Mouse (Mus musculus): ENCODE results near the gene Kcnh4. TPM values are rescaled to one million over a fixed set of nuclear protein-coding genes. Genes with fewer than 3 reads are reported as not detected.

The Kcnh4 gene
- polyA plus RNA-seq, 1 experiment: not detected

GRCm38 (mm10) chr11:100700710-100701109 is 59.0 kb downstream of the Kcnh4 start:
- Histone ChIP-seq H3K4me3 (ENCODE audit: insufficient read depth, low read depth, low read length) (no peak overlapping the region), H3K4me1 (ENCODE audit: control insufficient read depth, insufficient read depth, insufficient read length, low read length) (peaks cover 5% of the 10 kb centered on the region), H3K27ac (replicated peaks; ENCODE audit: low read depth, low read length) (no peak overlapping the region)

DNA sequence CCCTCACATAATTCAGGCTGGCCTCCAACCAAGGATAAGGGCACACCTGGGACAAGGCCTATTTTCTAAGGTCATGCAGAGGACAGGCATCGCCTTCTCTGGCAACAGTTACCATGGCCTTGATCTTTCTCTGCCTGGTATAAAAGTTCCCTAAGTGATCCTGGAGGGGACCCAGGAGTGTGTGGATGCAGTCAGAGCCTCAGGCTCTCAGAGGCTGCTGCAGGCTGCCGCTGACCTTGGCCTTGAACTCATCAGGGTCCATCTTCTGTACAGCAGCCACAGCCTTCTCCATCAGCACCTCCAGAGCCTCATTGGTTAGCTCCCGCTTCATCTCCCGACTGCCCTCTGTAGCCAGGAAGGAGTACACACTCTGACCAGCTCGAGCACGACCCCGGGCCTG is 61.8 kb downstream of the Kcnh4 start:
- Histone ChIP-seq H3K27ac (replicated peaks; ENCODE audit: low read depth, low read length) (no peak overlapping the region), H3K4me3 (ENCODE audit: insufficient read depth, low read depth, low read length) (no peak overlapping the region), H3K4me1 (ENCODE audit: control insufficient read depth, insufficient read depth, insufficient read length, low read length) (no peaks in the 10 kb centered on the region)

DNA sequence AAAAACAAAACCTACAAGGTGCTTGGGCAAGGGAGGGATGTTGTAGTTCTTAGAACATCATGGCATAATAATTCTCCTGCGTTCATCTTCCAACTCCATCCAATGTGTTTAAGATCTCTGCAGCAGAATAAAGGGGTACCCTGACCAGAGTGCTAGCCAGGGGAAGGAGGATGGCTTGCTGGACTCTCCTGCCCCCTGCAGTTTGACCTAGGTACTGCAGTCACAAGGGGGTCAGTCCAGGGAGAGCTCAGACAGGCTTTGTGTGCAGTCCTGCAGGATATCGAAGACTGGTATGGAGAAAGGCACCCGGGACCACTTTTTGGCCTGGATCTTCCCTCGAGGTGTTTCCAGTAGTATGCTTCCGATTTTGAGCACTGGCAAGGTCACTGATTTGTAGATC is 64.8 kb downstream of the Kcnh4 start:
- Histone ChIP-seq H3K4me1 (ENCODE audit: control insufficient read depth, insufficient read depth, insufficient read length, low read length) (no peaks in the 10 kb centered on the region), H3K27ac (replicated peaks; ENCODE audit: low read depth, low read length) (no peak overlapping the region), H3K4me3 (ENCODE audit: insufficient read depth, low read depth, low read length) (no peak overlapping the region)

GRCm38 (mm10) chr11:100693154-100693553 is 66.6 kb downstream of the Kcnh4 start:
- no peaks in the 10 kb centered on the region for H3K4me1 ChIP-seq (ENCODE audit: control insufficient read depth, insufficient read depth, insufficient read length, low read length)
- H3K27ac ChIP-seq (replicated peaks; ENCODE audit: low read depth, low read length): no peak overlapping the region

DNA sequence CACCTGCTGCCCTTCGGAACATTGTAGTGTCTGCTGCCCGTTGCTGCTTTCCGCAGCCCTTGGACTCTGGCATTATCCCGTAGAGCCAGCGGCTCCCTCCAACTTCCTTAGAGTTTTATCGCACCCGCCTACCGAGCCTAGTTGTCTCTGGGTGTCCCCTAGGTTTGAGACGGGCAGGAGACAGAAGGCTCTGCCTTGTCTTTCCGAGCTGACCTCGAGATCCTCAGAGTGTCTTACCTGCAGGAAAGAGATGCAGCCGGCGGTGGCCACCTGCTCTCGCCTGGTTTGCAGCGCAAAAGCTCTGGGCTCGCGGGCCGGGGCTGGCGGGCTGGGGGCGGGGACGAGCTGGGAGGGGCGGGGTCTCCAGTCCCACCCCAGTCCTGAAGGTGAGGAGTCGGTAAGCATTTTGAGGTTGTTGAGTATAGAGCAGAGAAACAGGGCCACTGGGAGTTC is 67.6 kb downstream of the Kcnh4 start, which contains the start of gene Zfp385c:
Gene Zfp385c, minus strand, starts transcription at position 292 of the 453 bp plus-strand sequence.
- H3K4me3 ChIP-seq (ENCODE audit: insufficient read depth, low read depth, low read length): no peak within 1 kb of the TSS
- no peak within 1 kb of the TSS for H3K27ac ChIP-seq (replicated peaks; ENCODE audit: low read depth, low read length)
- no peaks in the 10 kb centered on the region for H3K4me1 ChIP-seq (ENCODE audit: control insufficient read depth, insufficient read depth, insufficient read length, low read length)

More at GRCm38 (mm10) chr11:100693154-100693553, 66.6 kb downstream of the Kcnh4 start:
- H3K4me3 ChIP-seq (ENCODE audit: insufficient read depth, low read depth, low read length): no peak overlapping the region

DNA sequence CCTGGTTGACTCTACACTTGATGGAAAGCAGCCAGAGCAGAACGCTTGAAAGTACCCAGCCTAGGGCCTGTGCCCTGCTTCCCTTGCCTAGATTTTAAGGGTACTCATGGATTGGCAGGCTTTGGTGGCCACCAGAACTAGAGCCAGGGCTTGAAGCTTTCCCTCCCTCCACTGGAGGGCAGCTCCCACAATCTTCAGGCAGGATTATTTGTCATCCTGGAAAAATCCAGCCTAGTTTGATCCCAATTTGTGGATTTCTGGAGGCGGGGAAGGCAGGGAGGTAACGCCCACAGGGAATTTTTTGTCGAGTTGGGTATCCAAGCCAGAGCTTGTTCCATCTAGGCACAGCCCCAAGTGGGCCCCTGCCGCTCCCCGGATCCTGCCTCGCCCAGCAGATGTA is 69.4 kb downstream of the Kcnh4 start:
- Histone ChIP-seq H3K27ac (replicated peaks; ENCODE audit: low read depth, low read length) (no peak overlapping the region), H3K4me1 (ENCODE audit: control insufficient read depth, insufficient read depth, insufficient read length, low read length) (no peaks in the 10 kb centered on the region), H3K4me3 (ENCODE audit: insufficient read depth, low read depth, low read length) (no peak overlapping the region)

Other genes with a start within 250 kb of the Kcnh4 start
- 2,639 and 2,906 TPM in 2 replicates for gene Acly, start 231.9 kb downstream of the Kcnh4 start, polyA plus RNA-seq (2012; ENCODE audit: insufficient read depth, insufficient read length, missing spikeins)
- 28.0 and 35.4 TPM in 2 replicates for gene Ttc25, start 214.3 kb downstream of the Kcnh4 start, polyA plus RNA-seq (2012; ENCODE audit: insufficient read depth, insufficient read length, missing spikeins)
- gene Cnp, start 185.0 kb downstream of the Kcnh4 start, polyA plus RNA-seq (2012; ENCODE audit: insufficient read depth, insufficient read length, missing spikeins): 7.7 and 8.4 TPM in 2 replicates
- 32.0 and 37.6 TPM in 2 replicates for gene Nkiras2, start 140.7 kb downstream of the Kcnh4 start, polyA plus RNA-seq (2012; ENCODE audit: insufficient read depth, insufficient read length, missing spikeins)
- 246 and 295 TPM in 2 replicates for gene Dnajc7, start 139.8 kb downstream of the Kcnh4 start, polyA plus RNA-seq (2012; ENCODE audit: insufficient read depth, insufficient read length, missing spikeins)
- not detected in 2 replicates for gene Zfp385c, start 67.5 kb downstream of the Kcnh4 start, polyA plus RNA-seq (2012; ENCODE audit: insufficient read depth, insufficient read length, missing spikeins)
- gene Dhx58, start 55.7 kb downstream of the Kcnh4 start, polyA plus RNA-seq (2012; ENCODE audit: insufficient read depth, insufficient read length, missing spikeins): 3.6 and 6.4 TPM in 2 replicates
- gene Kat2a, start 47.5 kb downstream of the Kcnh4 start, polyA plus RNA-seq (2012; ENCODE audit: insufficient read depth, insufficient read length, missing spikeins): 6.9 and 8.4 TPM in 2 replicates
- not detected in 2 replicates for gene Hspb9, start 46.1 kb downstream of the Kcnh4 start, polyA plus RNA-seq (2012; ENCODE audit: insufficient read depth, insufficient read length, missing spikeins)
- 148 and 163 TPM in 2 replicates for gene Rab5c, start 21.7 kb downstream of the Kcnh4 start, polyA plus RNA-seq (2012; ENCODE audit: insufficient read depth, insufficient read length, missing spikeins)
- not detected in 2 replicates for gene Hcrt, start 3.0 kb upstream of the Kcnh4 start, polyA plus RNA-seq (2012; ENCODE audit: insufficient read depth, insufficient read length, missing spikeins)
- gene Ghdc, start 11.0 kb upstream of the Kcnh4 start, polyA plus RNA-seq (2012; ENCODE audit: insufficient read depth, insufficient read length, missing spikeins): 9.4 and 11.1 TPM in 2 replicates
- gene Stat5b, start 90.8 kb upstream of the Kcnh4 start, polyA plus RNA-seq (2012; ENCODE audit: insufficient read depth, insufficient read length, missing spikeins): 15.1 and 18.4 TPM in 2 replicates
- gene Stat5a, start 99.4 kb upstream of the Kcnh4 start, polyA plus RNA-seq (2012; ENCODE audit: insufficient read depth, insufficient read length, missing spikeins): 18.9 and 34.2 TPM in 2 replicates
- 18.8 and 20.9 TPM in 2 replicates for gene Stat3, start 179.6 kb upstream of the Kcnh4 start, polyA plus RNA-seq (2012; ENCODE audit: insufficient read depth, insufficient read length, missing spikeins)
- 242 and 279 TPM in 2 replicates for gene Cavin1, start 210.9 kb upstream of the Kcnh4 start, polyA plus RNA-seq (2012; ENCODE audit: insufficient read depth, insufficient read length, missing spikeins)
- gene Atp6v0a1, start 249.5 kb upstream of the Kcnh4 start, polyA plus RNA-seq (2012; ENCODE audit: insufficient read depth, insufficient read length, missing spikeins): 26.1 and 26.7 TPM in 2 replicates